Mouse (Mus musculus) liver, embryonic 11.5 days (tissue): ENCODE measurements at regions not wholly inside any gene's neighbourhood (a gene's known extent, or its start where the extent isn't known, plus 50 kb on each side); places are given as distances from the start of the nearest gene placed in this dataset.

Source experiments
- ATAC-seq: fragments of 200-750 bp; cut with Nextera tagmentation; replicated peaks from 2 replicates; pipeline ENCODE4 v1.8.0; 2017; ENCODE audit warnings: moderate number of reproducible peaks, mild to moderate bottlenecking, moderate TSS enrichment, moderate library complexity; ENCODE audit not compliant: low FRiP score
- DNase-seq: peaks from one replicate; pipeline ENCODE4 v3.0.0-alpha.2; 2017; ENCODE audit warnings: low spot score
- H3K27ac ChIP-seq: fragments of 300-500 bp; sonication (generic); 2 replicates; pipeline ENCODE4 v1.5.1; 2014; ENCODE audit warnings: mild to moderate bottlenecking, low read depth, low read length, control low read depth
- H3K27me3 ChIP-seq: fragments of 300-500 bp; sonication (generic); replicated peaks from 2 replicates; pipeline ENCODE4 v1.6.1; 2014; ENCODE audit warnings: low read length, mixed read lengths; ENCODE audit not compliant: control insufficient read depth, insufficient read depth
- H3K36me3 ChIP-seq: fragments of 300-500 bp; sonication (generic); 2 replicates; pipeline ENCODE4 v1.6.1; 2014; ENCODE audit warnings: mild to moderate bottlenecking, low read length, moderate library complexity, mixed read lengths; ENCODE audit not compliant: control insufficient read depth, insufficient read depth
- H3K4me1 ChIP-seq: fragments of 300-500 bp; sonication (generic); replicated peaks from 2 replicates; pipeline ENCODE4 v1.6.1; 2014; ENCODE audit warnings: low read length, mixed read lengths; ENCODE audit not compliant: control insufficient read depth, insufficient read depth
- H3K4me2 ChIP-seq: fragments of 300-500 bp; sonication (generic); 2 replicates; pipeline ENCODE4 v1.6.1; 2014; ENCODE audit warnings: mild to moderate bottlenecking, control low read depth, moderate library complexity
- H3K4me3 ChIP-seq: fragments of 300-500 bp; sonication (generic); 2 replicates; pipeline ENCODE4 v1.5.1; 2014; ENCODE audit warnings: low read depth, low read length, control low read depth
- H3K9ac ChIP-seq: fragments of 300-500 bp; sonication (generic); 2 replicates; pipeline ENCODE4 v1.6.1; 2014; ENCODE audit warnings: low read depth, low read length, control low read depth
- H3K9me3 ChIP-seq: fragments of 300-500 bp; sonication (generic); 2 replicates; pipeline ENCODE4 v1.6.1; 2016; ENCODE audit warnings: low read length, inconsistent platforms, mixed read lengths; ENCODE audit not compliant: control insufficient read depth
- WGBS: fragments of 180-500 bp; shearing (Covaris S2); extraction: QIAGEN DNeasy Blood & Tissue Kit; methylation state at CpG from one replicate; pipeline ENCODE4 v1.1.7; 2014; 5-methylcytosine and 5-hydroxymethylcytosine counted together

DNA sequence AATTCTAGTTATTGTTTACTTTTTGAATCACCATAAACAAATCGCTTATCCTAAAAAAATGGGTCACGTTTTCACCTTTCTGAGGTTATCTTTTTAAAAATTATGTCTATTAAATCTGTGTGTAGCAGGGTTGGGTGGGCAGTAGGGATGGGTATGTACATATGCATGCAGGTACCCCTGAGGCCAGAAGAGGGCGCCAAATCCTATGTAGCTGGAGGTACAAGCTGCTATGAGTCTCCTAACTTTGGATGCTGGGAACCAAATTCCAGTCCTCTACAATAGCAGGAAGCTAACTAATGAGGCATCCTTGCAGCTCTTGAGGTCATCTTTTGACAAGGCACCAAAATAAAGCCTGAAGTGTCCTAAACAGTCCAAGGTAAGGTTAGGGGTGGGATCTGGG lies 714.8 kb upstream of the Sox9 start:
- no peaks in the 10 kb centered on the region for H3K36me3 ChIP-seq
- DNase-seq: no peak
- no peaks in the 10 kb centered on the region for H3K9me3 ChIP-seq
- no peak for ATAC-seq
- no peak overlapping the region for H3K9ac ChIP-seq
- no peaks in the 10 kb centered on the region for H3K4me1 ChIP-seq
- no peaks in the 10 kb centered on the region for H3K27me3 ChIP-seq
- 61% methylated on average over 3 of the region's 3 CpGs for WGBS
- no peak overlapping the region for H3K4me3 ChIP-seq
- no peak overlapping the region for H3K4me2 ChIP-seq
- no peak overlapping the region for H3K27ac ChIP-seq

DNA sequence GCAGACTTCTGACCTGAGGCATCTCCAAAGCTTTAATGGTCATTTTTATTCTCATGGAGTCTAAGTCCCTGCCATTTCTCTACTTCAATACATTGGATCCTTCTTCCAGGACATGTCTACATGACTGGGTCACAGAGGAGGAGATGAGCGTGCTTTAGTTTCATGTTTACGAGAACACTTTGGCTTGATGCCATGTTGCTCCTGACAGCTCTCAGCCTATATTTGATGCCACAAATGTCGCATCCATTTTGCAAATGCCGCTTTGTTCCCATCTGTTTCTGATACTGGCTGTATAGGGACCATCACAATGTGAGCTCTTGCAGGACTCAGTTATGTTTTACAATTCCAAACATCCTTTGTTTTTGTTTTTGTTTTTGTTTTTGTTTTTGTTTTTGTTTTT lies 713.2 kb upstream of the Sox9 start:
- Histone ChIP-seq H3K9ac (no peak overlapping the region), H3K27me3 (no peaks in the 10 kb centered on the region), H3K4me3 (no peak overlapping the region), H3K9me3 (no peaks in the 10 kb centered on the region), H3K4me1 (no peaks in the 10 kb centered on the region), H3K4me2 (no peak overlapping the region), H3K27ac (no peak overlapping the region), H3K36me3 (no peaks in the 10 kb centered on the region)
- no peak for ATAC-seq
- DNase-seq: no peak
- WGBS: 92% methylated on average over 4 of the region's 4 CpGs

DNA sequence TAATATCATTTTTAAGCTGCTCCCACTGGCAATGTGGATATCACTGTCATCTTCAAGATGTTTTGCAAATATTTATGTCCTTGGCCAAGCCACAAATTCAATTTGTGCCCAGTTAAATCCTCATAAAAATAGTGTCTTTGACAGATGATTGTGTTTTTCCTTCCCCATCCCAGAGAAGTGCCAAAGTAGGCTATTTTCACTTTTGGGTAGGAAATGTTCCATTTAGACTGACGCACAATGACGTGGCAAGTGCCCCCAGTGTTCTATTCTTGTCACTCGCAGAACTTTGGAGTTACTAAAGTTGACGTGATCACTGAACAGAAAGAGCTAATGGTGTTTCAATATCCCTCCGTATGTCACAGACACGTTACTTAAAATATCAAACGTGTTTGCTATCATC lies 710.5 kb upstream of the Sox9 start:
- H3K9me3 ChIP-seq: no peaks in the 10 kb centered on the region
- no peak overlapping the region for H3K4me3 ChIP-seq
- no peak overlapping the region for H3K9ac ChIP-seq
- DNase-seq (no peak), ATAC-seq (no peak)
- no peaks in the 10 kb centered on the region for H3K27me3 ChIP-seq
- no peaks in the 10 kb centered on the region for H3K4me1 ChIP-seq
- WGBS: 83% methylated on average over 7 of the region's 7 CpGs
- no peak overlapping the region for H3K27ac ChIP-seq
- no peaks in the 10 kb centered on the region for H3K36me3 ChIP-seq
- H3K4me2 ChIP-seq: no peak overlapping the region

DNA sequence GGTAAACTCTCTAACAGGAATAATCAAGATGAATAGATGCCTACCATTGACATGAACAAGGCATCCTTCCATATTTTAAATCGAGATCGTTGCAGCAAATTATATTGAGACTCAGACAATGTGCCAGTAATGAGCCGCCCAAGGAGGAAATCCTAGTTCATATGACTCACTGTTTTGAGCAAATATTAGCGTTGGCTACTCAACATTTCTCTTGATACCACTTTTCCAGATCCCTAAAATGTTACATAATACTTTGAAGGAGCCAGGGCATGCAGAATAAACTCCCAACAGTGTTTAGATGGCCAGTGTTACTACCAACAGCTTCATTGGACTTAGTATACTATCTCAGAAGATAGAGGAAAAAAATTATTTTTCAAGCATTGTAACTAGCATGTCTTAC lies 700.6 kb upstream of the Sox9 start:
- Histone ChIP-seq H3K9ac (no peak overlapping the region), H3K9me3 (no peaks in the 10 kb centered on the region), H3K4me1 (no peaks in the 10 kb centered on the region), H3K36me3 (no peaks in the 10 kb centered on the region), H3K4me3 (no peak overlapping the region), H3K27ac (no peak overlapping the region), H3K27me3 (no peaks in the 10 kb centered on the region), H3K4me2 (no peak overlapping the region)
- DNase-seq (no peak), ATAC-seq (no peak)
- WGBS: 88% methylated on average over 4 of the region's 4 CpGs

DNA sequence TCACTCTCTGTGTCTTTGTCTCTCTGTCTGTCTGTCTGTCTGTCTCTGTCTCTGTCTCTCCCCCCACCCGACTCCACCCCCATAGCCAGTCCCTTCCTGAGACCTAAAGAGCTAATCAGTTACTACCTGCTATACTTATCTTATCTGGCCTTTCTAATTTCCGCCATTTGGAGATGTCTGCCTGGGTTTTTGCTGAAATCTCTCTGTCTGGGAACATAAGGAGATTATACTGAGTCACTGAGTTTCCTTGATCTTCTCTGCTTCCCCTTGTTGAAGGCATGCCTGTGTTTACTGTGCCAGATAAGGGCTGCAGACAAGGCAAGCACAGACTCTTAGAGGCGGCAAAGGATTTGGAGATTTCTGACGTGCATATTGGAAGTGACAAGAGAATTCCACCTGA lies 699.0 kb upstream of the Sox9 start:
- no peak for ATAC-seq
- H3K27ac ChIP-seq: no peak overlapping the region
- H3K27me3 ChIP-seq: no peaks in the 10 kb centered on the region
- no peaks in the 10 kb centered on the region for H3K4me1 ChIP-seq
- WGBS: 5% methylated on average over 4 of the region's 4 CpGs
- DNase-seq: no peak
- no peak overlapping the region for H3K4me2 ChIP-seq
- no peak overlapping the region for H3K9ac ChIP-seq
- no peak overlapping the region for H3K4me3 ChIP-seq
- no peaks in the 10 kb centered on the region for H3K9me3 ChIP-seq
- H3K36me3 ChIP-seq: no peaks in the 10 kb centered on the region

DNA sequence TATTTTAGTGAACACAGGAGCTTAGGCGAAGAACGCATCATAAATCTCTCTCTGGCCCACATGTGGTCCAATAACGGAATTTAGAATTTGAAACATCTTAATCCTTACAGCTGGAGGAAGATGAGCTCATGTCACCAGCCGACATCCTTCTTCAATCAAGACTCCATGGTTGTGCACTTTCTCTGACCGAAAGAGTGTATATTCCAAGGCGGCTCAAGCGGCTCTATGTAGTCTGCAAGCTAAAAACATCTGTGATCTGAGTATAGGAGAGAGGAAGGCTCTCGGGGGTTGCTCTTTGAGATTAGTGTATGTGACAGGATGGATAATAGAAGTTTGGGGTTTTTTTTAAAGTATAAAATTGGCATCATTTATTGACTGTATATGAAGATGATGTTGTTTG lies 689.9 kb upstream of the Sox9 start:
- H3K4me1 ChIP-seq: no peaks in the 10 kb centered on the region
- no peaks in the 10 kb centered on the region for H3K27me3 ChIP-seq
- H3K9me3 ChIP-seq: no peaks in the 10 kb centered on the region
- DNase-seq (no peak), ATAC-seq (no peak)
- H3K27ac ChIP-seq: no peak overlapping the region
- 77% methylated on average over 8 of the region's 8 CpGs for WGBS
- no peak overlapping the region for H3K9ac ChIP-seq
- no peak overlapping the region for H3K4me2 ChIP-seq
- H3K36me3 ChIP-seq: no peaks in the 10 kb centered on the region
- H3K4me3 ChIP-seq: no peak overlapping the region

DNA sequence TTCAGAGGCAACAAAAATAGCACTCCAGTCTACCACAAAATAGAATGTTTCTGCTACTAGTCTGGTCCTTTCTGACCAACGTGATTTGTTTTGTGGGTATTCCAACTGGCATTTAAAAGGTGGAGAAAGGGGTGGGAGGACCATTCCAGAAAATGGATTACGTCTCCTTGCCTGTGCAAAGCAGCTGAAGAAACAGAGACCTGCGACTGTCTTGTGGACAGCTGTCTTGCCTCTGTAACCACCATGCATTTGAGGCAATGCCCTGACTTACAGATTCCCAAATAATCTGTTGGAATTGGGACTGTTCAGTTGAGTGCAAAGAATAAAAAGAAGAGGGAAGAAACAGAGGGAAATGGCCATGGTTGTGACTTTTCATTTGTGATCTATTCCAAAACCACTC lies 687.0 kb upstream of the Sox9 start:
- Histone ChIP-seq H3K9ac (no peak overlapping the region), H3K27me3 (no peaks in the 10 kb centered on the region), H3K27ac (no peak overlapping the region), H3K4me1 (no peaks in the 10 kb centered on the region), H3K4me3 (no peak overlapping the region), H3K36me3 (no peaks in the 10 kb centered on the region), H3K4me2 (no peak overlapping the region), H3K9me3 (no peaks in the 10 kb centered on the region)
- DNase-seq (no peak), ATAC-seq (no peak)
- WGBS: 65% methylated on average over 3 of the region's 3 CpGs

DNA sequence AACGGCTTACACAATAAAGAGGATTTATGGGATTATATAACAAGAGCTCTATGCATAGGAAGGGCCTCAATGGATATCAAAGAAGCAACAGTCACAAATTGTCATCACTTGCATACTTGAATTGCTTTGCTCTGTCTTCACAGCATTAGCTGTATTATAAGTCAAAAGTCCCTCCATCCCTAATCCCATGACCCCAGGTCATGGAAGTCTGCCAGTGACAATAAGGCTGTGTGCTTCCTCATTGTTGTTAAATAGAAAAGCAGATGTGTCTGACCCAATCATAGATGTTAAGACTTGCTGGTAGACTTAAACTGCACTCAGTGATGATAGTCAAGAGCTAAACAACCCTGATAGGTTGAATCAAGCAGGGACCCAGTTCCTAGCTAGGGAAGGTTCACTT lies 683.9 kb upstream of the Sox9 start:
- whole genome bisulfite sequencing: 90% methylated on average over 1 of the region's 1 CpGs
- Histone ChIP-seq H3K27me3 (no peaks in the 10 kb centered on the region), H3K4me2 (no peak overlapping the region), H3K9me3 (no peaks in the 10 kb centered on the region), H3K27ac (no peak overlapping the region), H3K9ac (no peak overlapping the region), H3K4me1 (no peaks in the 10 kb centered on the region), H3K4me3 (no peak overlapping the region), H3K36me3 (no peaks in the 10 kb centered on the region)
- DNase-seq (no peak), ATAC-seq (no peak)

DNA sequence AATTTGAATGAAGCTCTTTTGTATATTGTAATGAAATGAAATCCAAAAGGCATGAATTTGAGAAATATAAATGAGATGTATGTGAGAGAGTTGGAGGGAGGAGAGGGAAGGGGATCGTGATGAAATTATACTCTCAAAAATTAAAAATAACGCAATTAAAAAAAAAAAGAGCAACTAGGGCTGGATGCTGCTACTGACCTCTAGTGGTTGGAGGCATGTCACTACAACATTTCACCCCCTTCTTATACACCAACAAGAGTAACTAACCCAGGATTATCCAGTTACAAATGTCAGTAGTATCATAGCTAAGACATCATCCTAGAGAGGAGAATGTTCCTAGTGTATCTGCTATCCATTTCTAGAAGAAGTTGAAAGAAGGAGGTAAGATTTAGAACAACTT lies 678.8 kb upstream of the Sox9 start:
- H3K4me1 ChIP-seq: no peaks in the 10 kb centered on the region
- no peak for ATAC-seq
- no peak overlapping the region for H3K4me2 ChIP-seq
- H3K9ac ChIP-seq: no peak overlapping the region
- no peaks in the 10 kb centered on the region for H3K36me3 ChIP-seq
- H3K27ac ChIP-seq: no peak overlapping the region
- no peaks in the 10 kb centered on the region for H3K27me3 ChIP-seq
- no peak overlapping the region for H3K4me3 ChIP-seq
- no peak for DNase-seq
- WGBS: 48% methylated on average over 2 of the region's 2 CpGs
- H3K9me3 ChIP-seq: no peaks in the 10 kb centered on the region
